Mouse (Mus musculus) spleen, adult 2 months (tissue): Measurements from ENCODE around the gene Rps19bp1.

ENCODE experiments used
- CTCF ChIP-seq: fragments of 200-500 bp; IDR thresholded peaks from 2 replicates; pipeline ENCODE4 v1.5.1; 2011; ENCODE audit warnings: mild to moderate bottlenecking, inconsistent platforms; ENCODE audit not compliant: insufficient read depth, insufficient read length, insufficient replicate concordance; ENCODE audit errors: extremely low read depth
- POLR2A ChIP-seq: fragments of 200-500 bp; IDR thresholded peaks from 2 replicates; pipeline ENCODE4 v1.6.1; 2011; ENCODE audit warnings: low read depth, low read length, inconsistent platforms

DNA sequence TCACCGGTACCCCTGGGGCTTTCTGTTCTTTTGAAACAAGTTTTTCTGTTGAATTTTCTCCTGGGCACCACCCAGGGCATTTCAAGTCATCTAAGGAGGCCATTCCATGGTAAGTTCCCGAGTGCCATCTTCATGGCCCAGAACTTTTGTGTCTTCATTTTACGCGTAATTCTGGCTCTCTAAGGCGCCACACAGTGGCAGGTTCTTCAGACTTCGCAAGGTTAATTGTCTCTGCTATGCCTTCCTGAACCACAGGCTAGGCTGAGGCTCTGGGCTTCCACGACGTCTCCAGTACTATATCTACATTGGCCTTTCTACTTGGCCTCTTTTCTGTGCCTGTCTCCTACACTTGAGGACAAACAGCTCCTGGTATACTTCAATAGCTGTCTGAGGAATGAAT, 43.1 kb downstream of the Rps19bp1 start:
- TF ChIP-seq CTCF (no peak), POLR2A (no peak)
